Mouse (Mus musculus) hindbrain, embryonic 11.5 days (tissue): ENCODE data around the gene Als2. TPM values are rescaled to one million over a fixed set of nuclear protein-coding genes. Genes with fewer than 3 reads are reported as not detected.

ENCODE experiments used
- ATAC-seq: fragments of 200-750 bp; cut with Nextera tagmentation; 2 replicates; pipeline ENCODE4 v1.8.0; 2017; ENCODE audit warnings: mild to moderate bottlenecking, moderate TSS enrichment, moderate library complexity; ENCODE audit not compliant: low FRiP score
- DNase-seq: peaks from one replicate; pipeline ENCODE4 v3.0.0-alpha.2; 2015; ENCODE audit warnings: low spot score
- H3K27ac ChIP-seq: fragments of 300-500 bp; sonication (generic); 2 replicates; pipeline ENCODE4 v1.5.1; 2014; ENCODE audit warnings: mild to moderate bottlenecking, low read depth, low read length
- H3K27me3 ChIP-seq: fragments of 300-500 bp; sonication (generic); 2 replicates; pipeline ENCODE4 v1.6.1; 2014; ENCODE audit warnings: mild to moderate bottlenecking, low read length, moderate library complexity, mixed read lengths; ENCODE audit not compliant: control insufficient read depth, insufficient read depth
- H3K36me3 ChIP-seq: fragments of 300-500 bp; sonication (generic); 2 replicates; pipeline ENCODE4 v1.6.1; 2014; ENCODE audit warnings: mild to moderate bottlenecking, low read length, moderate library complexity, mixed read lengths; ENCODE audit not compliant: control insufficient read depth, insufficient read depth
- H3K4me1 ChIP-seq: fragments of 300-500 bp; sonication (generic); replicated peaks from 2 replicates; pipeline ENCODE4 v1.6.1; 2014; ENCODE audit warnings: low read length, mixed read lengths; ENCODE audit not compliant: control insufficient read depth, insufficient read depth
- H3K4me2 ChIP-seq: fragments of 300-500 bp; sonication (generic); replicated peaks from 2 replicates; pipeline ENCODE4 v1.6.1; 2014; ENCODE audit warnings: mild to moderate bottlenecking, low read depth, low read length
- H3K4me3 ChIP-seq: fragments of 300-500 bp; sonication (generic); 2 replicates; pipeline ENCODE4 v1.5.1; 2014; ENCODE audit warnings: low read depth, low read length
- H3K9ac ChIP-seq: fragments of 300-500 bp; sonication (generic); 2 replicates; pipeline ENCODE4 v1.6.1; 2014; ENCODE audit warnings: low read depth, low read length
- H3K9me3 ChIP-seq: fragments of 300-500 bp; sonication (generic); 2 replicates; pipeline ENCODE4 v1.6.1; 2016; ENCODE audit warnings: low read length; ENCODE audit not compliant: control insufficient read depth
- WGBS: fragments of 180-500 bp; shearing (Covaris S2); extraction: QIAGEN DNeasy Blood & Tissue Kit; methylation state at CpG from one replicate; pipeline ENCODE4 v1.1.7; 2014; 5-methylcytosine and 5-hydroxymethylcytosine counted together
- polyA plus RNA-seq: library from polyadenylated mRNA; unstranded; fragments of >200 nt; fragmentation: Nextera tagmentation; extraction: Ambion mirVana; gene quantifications from 2 replicates; pipeline ENCODE4 v1.2.1, GENCODE M21; 2014

Gene Als2
- polyA plus RNA-seq, 1 experiment from 2014 or later = 15.9 TPM

- no peaks in the 10 kb centered on the region for H3K36me3 ChIP-seq
- no peak for DNase-seq
- H3K27ac ChIP-seq = no peak overlapping the region
- H3K4me2 ChIP-seq = no peak overlapping the region
- no peak for ATAC-seq
- H3K4me3 ChIP-seq = no peak overlapping the region
- no peaks in the 10 kb centered on the region for H3K9me3 ChIP-seq
- no peak overlapping the region for H3K9ac ChIP-seq
- no peaks in the 10 kb centered on the region for H3K27me3 ChIP-seq
- no peaks in the 10 kb centered on the region for H3K4me1 ChIP-seq
- WGBS = 92% methylated on average over 3 of the region's 3 CpGs
Observed at GRCm38 (mm10) chr1:59180003-59180402, 57.0 kb downstream of the Als2 start.

- Histone ChIP-seq H3K27me3 (no peaks in the 10 kb centered on the region), H3K27ac (no peak overlapping the region), H3K9me3 (no peaks in the 10 kb centered on the region), H3K4me2 (no peak overlapping the region), H3K4me3 (no peak overlapping the region), H3K36me3 (no peaks in the 10 kb centered on the region), H3K4me1 (no peaks in the 10 kb centered on the region), H3K9ac (no peak overlapping the region)
- 91% methylated on average over 10 of the region's 10 CpGs for WGBS
- ATAC-seq (no peak), DNase-seq (no peak)
Observed at GRCm38 (mm10) chr1:59178401-59178800, 58.6 kb downstream of the Als2 start.

GRCm38 (mm10) chr1:59174514-59175373, 62.3 kb downstream of the Als2 start:
- DNase-seq = no peak
- H3K27me3 ChIP-seq = no peaks in the 10 kb centered on the region
- H3K4me3 ChIP-seq = no peak overlapping the region
- WGBS = 82% methylated on average over 10 of the region's 10 CpGs
- no peaks in the 10 kb centered on the region for H3K4me1 ChIP-seq
- no peak overlapping the region for H3K4me2 ChIP-seq
- H3K36me3 ChIP-seq = no peaks in the 10 kb centered on the region
- H3K9me3 ChIP-seq = no peaks in the 10 kb centered on the region
- H3K27ac ChIP-seq = no peak overlapping the region
- ATAC-seq = no peak
- no peak overlapping the region for H3K9ac ChIP-seq

GRCm38 (mm10) chr1:59173023-59173422, 64.0 kb downstream of the Als2 start:
- Histone ChIP-seq H3K9me3 (no peaks in the 10 kb centered on the region), H3K9ac (no peak overlapping the region), H3K36me3 (no peaks in the 10 kb centered on the region), H3K27ac (no peak overlapping the region), H3K27me3 (no peaks in the 10 kb centered on the region), H3K4me2 (no peak overlapping the region), H3K4me3 (no peak overlapping the region), H3K4me1 (no peaks in the 10 kb centered on the region)
- 93% methylated on average over 5 of the region's 5 CpGs for WGBS
- ATAC-seq (no peak), DNase-seq (no peak)

GRCm38 (mm10) chr1:59171875-59172274, 65.2 kb downstream of the Als2 start:
- WGBS = 84% methylated on average over 5 of the region's 5 CpGs
- Histone ChIP-seq H3K9me3 (no peaks in the 10 kb centered on the region), H3K36me3 (no peaks in the 10 kb centered on the region)

GRCm38 (mm10) chr1:59170290-59170689, 66.7 kb downstream of the Als2 start:
- H3K9ac ChIP-seq = no peak overlapping the region
- no peak for ATAC-seq
- DNase-seq = no peak
- H3K36me3 ChIP-seq = peaks cover 5% of the 10 kb centered on the region; the same call in 1 of the 2 replicates
- H3K4me2 ChIP-seq = no peak overlapping the region
- H3K9me3 ChIP-seq = no peaks in the 10 kb centered on the region
- no peaks in the 10 kb centered on the region for H3K27me3 ChIP-seq
- no peak overlapping the region for H3K27ac ChIP-seq
- no peak overlapping the region for H3K4me3 ChIP-seq
- WGBS = 80% methylated on average over 8 of the region's 8 CpGs
- H3K4me1 ChIP-seq = no peaks in the 10 kb centered on the region

More at GRCm38 (mm10) chr1:59171875-59172274, 65.2 kb downstream of the Als2 start:
- Histone ChIP-seq H3K4me3 (no peak overlapping the region), H3K27ac (no peak overlapping the region), H3K27me3 (no peaks in the 10 kb centered on the region), H3K9ac (no peak overlapping the region), H3K4me2 (no peak overlapping the region), H3K4me1 (no peaks in the 10 kb centered on the region)
- no peak for DNase-seq
- ATAC-seq = no peak

GRCm38 (mm10) chr1:59169586-59169985, 67.4 kb downstream of the Als2 start:
- Histone ChIP-seq H3K36me3 (peaks cover 5% of the 10 kb centered on the region; the same call in 1 of the 2 replicates), H3K27me3 (no peaks in the 10 kb centered on the region), H3K9ac (no peak overlapping the region), H3K27ac (no peak overlapping the region), H3K4me3 (no peak overlapping the region), H3K4me1 (no peaks in the 10 kb centered on the region), H3K4me2 (no peak overlapping the region), H3K9me3 (no peaks in the 10 kb centered on the region)
- DNase-seq (no peak), ATAC-seq (no peak)
- WGBS = 92% methylated on average over 6 of the region's 6 CpGs

GRCm38 (mm10) chr1:59168556-59168955, 68.5 kb downstream of the Als2 start:
- peaks cover 5% of the 10 kb centered on the region; the same call in 1 of the 2 replicates for H3K36me3 ChIP-seq

More at GRCm38 (mm10) chr1:59168556-59168955, 68.5 kb downstream of the Als2 start:
- Histone ChIP-seq H3K4me3 (no peak overlapping the region), H3K4me1 (no peaks in the 10 kb centered on the region), H3K9me3 (no peaks in the 10 kb centered on the region), H3K27ac (no peak overlapping the region), H3K4me2 (no peak overlapping the region), H3K9ac (no peak overlapping the region), H3K27me3 (no peaks in the 10 kb centered on the region)
- 90% methylated on average over 2 of the region's 2 CpGs for WGBS
- ATAC-seq (no peak), DNase-seq (no peak)
